Mouse (Mus musculus) gastrocnemius, adult 2 months (tissue): ENCODE results near the gene Tmem167b. TPM values are rescaled to one million over a fixed set of nuclear protein-coding genes. Genes with fewer than 3 reads are reported as not detected.

Source experiments
- DNase-seq: peaks from one replicate; pipeline ENCODE4 v3.0.0; 2022
- H3K27ac ChIP-seq: fragments of 200-600 bp; 2 replicates; pipeline ENCODE4 v1.8.1; 2022; ENCODE audit warnings: mild to moderate bottlenecking
- H3K4me3 ChIP-seq: fragments of 200-600 bp; 2 replicates; pipeline ENCODE4 v1.8.1; 2022; ENCODE audit warnings: mild to moderate bottlenecking, moderate library complexity
- CTCF ChIP-seq: fragments of 200-600 bp; IDR thresholded peaks from 2 replicates; pipeline ENCODE4 v1.8.1; 2022; ENCODE audit warnings: antibody characterized with exemption, mild to moderate bottlenecking, moderate library complexity
- intact Hi-C: fragments of 180-260 bp; cut with DNase I; formaldehyde crosslinking; loops from one replicate; pipeline ENCODE4 v1.15.1; 2025
- total RNA-seq, 2 experiments: library from RNA; stranded (reverse); gene quantifications; 2 replicates each; pipeline ENCODE4 v1.2.3; 2021

Gene Tmem167b
- total RNA-seq, 2 experiments from 2014 or later, result 12.1 to 16.1 TPM

- no peak overlapping the region for H3K4me3 ChIP-seq
- H3K27ac ChIP-seq, result no peak overlapping the region
- DNase-seq, result no peak
- intact Hi-C loops, result no loop called here
- TF ChIP-seq CTCF, result no peak
Measured at GRCm38 (mm10) chr3:108567990-108568877, 6.0 kb upstream of the Tmem167b start.

- TF ChIP-seq CTCF, result peak; percentile 85
- intact Hi-C loops, result loop anchor here (2.0 to 5.0 kb wide), 3 partner anchors 89 to 163 kb away; partner anchors contain the start of gene Clcc1
- H3K27ac ChIP-seq, result peak overlapping the region; percentile 99
Measured at GRCm38 (mm10) chr3:108563309-108563708, 1.0 kb upstream of the Tmem167b start.

GRCm38 (mm10) chr3:108562777-108563271, 558 bp upstream of the Tmem167b start:
- Histone ChIP-seq H3K4me3 (peak overlapping the region; percentile 98), H3K27ac (peak overlapping the region; percentile 99)
- no peak for TF ChIP-seq CTCF
- DNase-seq, result no peak
- intact Hi-C loops, result loop anchor here (2.0 to 5.0 kb wide), 3 partner anchors 89 to 162 kb away; partner anchors contain the start of gene Clcc1

More at GRCm38 (mm10) chr3:108563309-108563708, 1.0 kb upstream of the Tmem167b start:
- peak overlapping the region; percentile 98 for H3K4me3 ChIP-seq
- peak; percentile 81 for DNase-seq

- TF ChIP-seq CTCF, result no peak
- Histone ChIP-seq H3K4me3 (no peak overlapping the region), H3K27ac (no peak overlapping the region)
- intact Hi-C loops, result no loop called here
- no peak for DNase-seq
Measured at GRCm38 (mm10) chr3:108557888-108558287, 4.4 kb downstream of the Tmem167b start.

- intact Hi-C loops, result loop anchor here (2.0 kb wide), 1 partner anchor 110 kb away; the partner anchor contains the start of gene Sars
- H3K27ac ChIP-seq, result peak overlapping the region; percentile 91
- peak; percentile 92 for DNase-seq
- peak overlapping the region; percentile 84 for H3K4me3 ChIP-seq
- TF ChIP-seq CTCF, result peak; percentile 94
Measured at GRCm38 (mm10) chr3:108554587-108555312, 7.5 kb downstream of the Tmem167b start.

GRCm38 (mm10) chr3:108554111-108554561, 8.1 kb downstream of the Tmem167b start:
- TF ChIP-seq CTCF, result no peak
- DNase-seq, result no peak
- intact Hi-C loops, result loop anchor here (2.0 kb wide), 1 partner anchor 109 kb away; the partner anchor contains the start of gene Sars
- Histone ChIP-seq H3K4me3 (peak overlapping the region; percentile 84), H3K27ac (peak overlapping the region; percentile 91)

- intact Hi-C loops, result no loop called here
- Histone ChIP-seq H3K27ac (no peak overlapping the region), H3K4me3 (no peak overlapping the region)
- DNase-seq, result no peak
- TF ChIP-seq CTCF, result no peak
Measured at GRCm38 (mm10) chr3:108542299-108542698, 20.0 kb downstream of the Tmem167b start.

- Histone ChIP-seq H3K27ac (0 out of 2 replicates have a peak overlapping the region, but pooled peaks have one; percentile 3), H3K4me3 (peak overlapping the region; percentile 66)
- DNase-seq, result peak; percentile 87
- TF ChIP-seq CTCF, result peak; percentile 94
- intact Hi-C loops, result no loop called here
Measured at GRCm38 (mm10) chr3:108537303-108537702, 25.0 kb downstream of the Tmem167b start.

- peak within 1 kb of the TSS; percentile 66 for H3K4me3 ChIP-seq
- intact Hi-C loops, result no loop called here
- DNase-seq, result peak; percentile 42
- H3K27ac ChIP-seq, result 0 out of 2 replicates have a peak within 1 kb of the TSS, but pooled peaks have one; percentile 3
- TF ChIP-seq CTCF, result no peak
Measured at GRCm38 (mm10) chr3:108536517-108537260, 25.6 kb downstream of the Tmem167b start, which contains the start of gene 5330417C22Rik. 5330417C22Rik (minus strand) TSS chr3:108536536.

GRCm38 (mm10) chr3:108535896-108536516, 26.3 kb downstream of the Tmem167b start:
- Histone ChIP-seq H3K27ac (no peak overlapping the region), H3K4me3 (peak overlapping the region; percentile 66)
- intact Hi-C loops, result no loop called here
- DNase-seq, result no peak
- no peak for TF ChIP-seq CTCF

GRCm38 (mm10) chr3:108533951-108534350, 28.3 kb downstream of the Tmem167b start, which contains the start of gene 1700013F07Rik:
1700013F07Rik (plus strand) TSS chr3:108534150.
- H3K4me3 ChIP-seq, result no peak within 1 kb of the TSS
- TF ChIP-seq CTCF, result no peak
- intact Hi-C loops, result no loop called here
- no peak within 1 kb of the TSS for H3K27ac ChIP-seq
- DNase-seq, result no peak
